Mouse (Mus musculus) megakaryocyte-erythroid progenitor cell, adult 5-6 weeks (primary cell): ENCODE data around the gene Brd7. TPM values are rescaled to one million over a fixed set of nuclear protein-coding genes. Genes with fewer than 3 reads are reported as not detected.
A peak's percentile ranks its signal among the peaks of the same experiment; 100 is the strongest.

Experiments used
- ATAC-seq: replicated peaks from 2 replicates; pipeline ENCODE4 v1.8.0; 2016; ENCODE audit warnings: mild to moderate bottlenecking, inconsistent platforms; ENCODE audit not compliant: severe bottlenecking, poor library complexity, low FRiP score, low TSS enrichment
- total RNA-seq, 2 experiments: library from RNA; stranded (forward) in 1 of 2; stranded (reverse) in 1 of 2; fragments of 200-1000, 215-1000 nt in 1 of 2; fragments of >200 nt in 1 of 2; fragmentation: Nextera tagmentation in 1 of 2; gene quantifications; 2 replicates each; pipeline ENCODE4 v1.2.3; 2014 to 2017

Brd7 gene
- total RNA-seq, 2 experiments from 2014 or later = 115 to 134 TPM

- no peak for ATAC-seq
These were observed 71.4 kb downstream of the Brd7 start for GRCm38 (mm10) chr8:88290326-88291304.

- no peak for ATAC-seq
These were observed 72.1 kb downstream of the Brd7 start for GRCm38 (mm10) chr8:88289901-88290300.

GRCm38 (mm10) chr8:88288622-88289242, 73.3 kb downstream of the Brd7 start:
- ATAC-seq = peak; percentile 80

- ATAC-seq = no peak
These were observed 75.5 kb downstream of the Brd7 start for GRCm38 (mm10) chr8:88286421-88286960.

- no peak for ATAC-seq
These were observed 76.3 kb downstream of the Brd7 start for GRCm38 (mm10) chr8:88285469-88286356.

- ATAC-seq = no peak
These were observed 77.3 kb downstream of the Brd7 start for GRCm38 (mm10) chr8:88284738-88285137.

GRCm38 (mm10) chr8:88283243-88284115, 78.5 kb downstream of the Brd7 start:
- ATAC-seq = no peak

- no peak for ATAC-seq
These were observed 79.3 kb downstream of the Brd7 start for GRCm38 (mm10) chr8:88282684-88283083.

Other genes starting within 250 kb of the Brd7 start
- gene Cnep1r1, start 243.4 kb downstream of the Brd7 start, total RNA-seq (2014; fragmentation: Nextera tagmentation) = 42.8 and 61.3 TPM in 2 replicates
- gene Cnep1r1, start 243.4 kb downstream of the Brd7 start, total RNA-seq (2017) = 16.0 and 16.6 TPM in 2 replicates
- 75.6 and 79.2 TPM in 2 replicates for gene Heatr3, start 224.3 kb downstream of the Brd7 start, total RNA-seq (2014; fragmentation: Nextera tagmentation)
- gene Heatr3, start 224.3 kb downstream of the Brd7 start, total RNA-seq (2017) = 62.9 and 79.2 TPM in 2 replicates
- 37.3 and 51.7 TPM in 2 replicates for gene Tent4b, start 163.0 kb downstream of the Brd7 start, total RNA-seq (2014; fragmentation: Nextera tagmentation)
- 47.7 and 50.4 TPM in 2 replicates for gene Tent4b, start 163.0 kb downstream of the Brd7 start, total RNA-seq (2017)
- gene Adcy7, start 89.8 kb downstream of the Brd7 start, total RNA-seq (2014; fragmentation: Nextera tagmentation) = 60.4 and 66.1 TPM in 2 replicates
- 48.0 and 48.9 TPM in 2 replicates for gene Adcy7, start 89.8 kb downstream of the Brd7 start, total RNA-seq (2017)
- gene Nkd1, start 159.2 kb upstream of the Brd7 start, total RNA-seq (2014; fragmentation: Nextera tagmentation) = not detected in 2 replicates
- gene Nkd1, start 159.2 kb upstream of the Brd7 start, total RNA-seq (2017) = not detected in 2 replicates